Mouse (Mus musculus) heart, adult 2 months (tissue): ENCODE measurements at regions not wholly inside any gene's neighbourhood (a gene's known extent, or its start where the extent isn't known, plus 50 kb on each side); places are given as distances from the start of the nearest gene placed in this dataset.

ENCODE experiments used
- DNase-seq, 2 experiments: peaks; one replicate each; pipeline ENCODE4 v3.0.0; 2021
- H3K27ac ChIP-seq: fragments of 200-600 bp; 2 replicates; pipeline ENCODE4 v1.8.1; 2022
- H3K27me3 ChIP-seq: fragments of 200-500 bp; 2 replicates; pipeline ENCODE4 v1.6.1; 2012; ENCODE audit warnings: mild to moderate bottlenecking, low read length, inconsistent platforms, mixed read lengths; ENCODE audit not compliant: control insufficient read depth, insufficient read depth
- H3K36me3 ChIP-seq: fragments of 200-500 bp; 2 replicates; pipeline ENCODE4 v1.6.1; 2012; ENCODE audit warnings: low read length, inconsistent platforms; ENCODE audit not compliant: control insufficient read depth, insufficient read depth
- H3K4me1 ChIP-seq: fragments of 200-500 bp; 2 replicates; pipeline ENCODE4 v1.6.1; 2011; ENCODE audit warnings: low read length; ENCODE audit not compliant: control insufficient read depth, insufficient read depth
- H3K4me3 ChIP-seq: fragments of 200-600 bp; 2 replicates; pipeline ENCODE4 v1.8.1; 2022
- H3K79me2 ChIP-seq: fragments of 200-500 bp; replicated peaks from 2 replicates; pipeline ENCODE4 v1.6.1; 2012; ENCODE audit warnings: mild to moderate bottlenecking, inconsistent platforms, low read length, moderate library complexity, mixed read lengths; ENCODE audit not compliant: control insufficient read depth, insufficient read depth
- H3K9ac ChIP-seq: fragments of 200-500 bp; 2 replicates; pipeline ENCODE4 v1.6.1; 2012; ENCODE audit warnings: low read depth, mild to moderate bottlenecking, control low read depth, inconsistent platforms, low read length, mixed read lengths
- CTCF ChIP-seq: fragments of 200-600 bp; IDR thresholded peaks from 2 replicates; pipeline ENCODE4 v1.8.1; 2022; ENCODE audit warnings: antibody characterized with exemption, mild to moderate bottlenecking, moderate library complexity
- EP300 ChIP-seq: fragments of 200-500 bp; IDR thresholded peaks from 2 replicates; pipeline ENCODE4 v1.6.1; 2011; ENCODE audit warnings: low read depth, low read length, control low read depth; ENCODE audit not compliant: insufficient read depth
- POLR2A ChIP-seq: fragments of 200-500 bp; IDR thresholded peaks from 2 replicates; pipeline ENCODE4 v1.6.1; 2011; ENCODE audit warnings: mild to moderate bottlenecking, low read depth, low read length, control low read depth; ENCODE audit not compliant: insufficient read depth
- WGBS: fragments of 180-500 bp; shearing (Covaris S2); methylation state at CpG from one replicate; pipeline ENCODE4 v1.1.7; 2018; 5-methylcytosine and 5-hydroxymethylcytosine counted together
- intact Hi-C: fragments of 180-260 bp; cut with DNase I; formaldehyde crosslinking; loops from one replicate; pipeline ENCODE4 v1.15.1; 2025

DNA sequence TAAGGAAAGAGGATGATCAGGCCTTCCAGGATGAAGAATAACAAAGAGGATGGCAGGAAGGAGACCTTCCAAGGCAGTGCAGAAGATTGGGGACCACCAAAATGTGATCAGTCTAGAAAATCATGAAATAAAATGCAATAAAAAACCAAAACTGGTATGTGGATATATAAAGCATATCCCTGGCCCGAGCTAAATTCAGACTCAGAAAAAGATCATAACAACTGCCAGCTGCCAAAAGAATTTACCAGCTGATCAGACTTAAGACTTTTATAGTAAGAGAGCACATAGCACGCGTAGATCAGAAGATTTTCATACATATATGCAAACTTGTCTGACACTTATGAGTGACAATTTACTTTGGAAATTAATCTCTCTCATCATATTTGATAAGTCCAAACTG lies 767.5 kb upstream of the Zeb2 start:
- Histone ChIP-seq H3K79me2 (no peaks in the 10 kb centered on the region), H3K4me1 (no peaks in the 10 kb centered on the region), H3K27ac (no peak overlapping the region), H3K9ac (no peak overlapping the region), H3K4me3 (no peak overlapping the region), H3K36me3 (no peaks in the 10 kb centered on the region), H3K27me3 (no peaks in the 10 kb centered on the region)
- TF ChIP-seq EP300 (no peak), CTCF (no peak), POLR2A (no peak)
- no peak for DNase-seq
- intact Hi-C loops, result no loop called here
- WGBS, result 83% methylated on average over 3 of the region's 3 CpGs

DNA sequence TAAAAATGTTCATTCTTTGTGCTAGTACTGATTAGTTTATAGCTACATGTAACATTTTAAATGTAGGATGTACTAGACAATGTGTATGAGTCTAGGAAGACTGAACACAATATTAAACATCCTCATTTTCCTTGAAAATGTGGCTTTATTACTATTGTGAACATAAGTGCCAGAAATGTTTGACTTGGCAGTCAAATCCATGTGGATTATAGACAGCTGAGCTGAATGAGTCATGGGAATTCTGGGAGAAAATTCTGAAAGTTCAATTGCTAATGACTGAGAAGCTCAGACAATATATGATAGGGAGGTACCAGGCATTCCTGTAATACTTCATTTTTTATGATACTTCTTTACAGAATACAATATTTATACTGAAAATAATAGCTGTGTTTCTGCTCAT lies 761.5 kb upstream of the Zeb2 start:
- no peak for DNase-seq
- H3K9ac ChIP-seq, result no peak overlapping the region
- no peak for TF ChIP-seq POLR2A
- no peak for TF ChIP-seq EP300
- no peak for TF ChIP-seq CTCF
- intact Hi-C loops, result no loop called here
- no peaks in the 10 kb centered on the region for H3K27me3 ChIP-seq
- no peak overlapping the region for H3K27ac ChIP-seq
- H3K36me3 ChIP-seq, result no peaks in the 10 kb centered on the region
- no peaks in the 10 kb centered on the region for H3K4me1 ChIP-seq
- H3K79me2 ChIP-seq, result no peaks in the 10 kb centered on the region
- H3K4me3 ChIP-seq, result no peak overlapping the region

DNA sequence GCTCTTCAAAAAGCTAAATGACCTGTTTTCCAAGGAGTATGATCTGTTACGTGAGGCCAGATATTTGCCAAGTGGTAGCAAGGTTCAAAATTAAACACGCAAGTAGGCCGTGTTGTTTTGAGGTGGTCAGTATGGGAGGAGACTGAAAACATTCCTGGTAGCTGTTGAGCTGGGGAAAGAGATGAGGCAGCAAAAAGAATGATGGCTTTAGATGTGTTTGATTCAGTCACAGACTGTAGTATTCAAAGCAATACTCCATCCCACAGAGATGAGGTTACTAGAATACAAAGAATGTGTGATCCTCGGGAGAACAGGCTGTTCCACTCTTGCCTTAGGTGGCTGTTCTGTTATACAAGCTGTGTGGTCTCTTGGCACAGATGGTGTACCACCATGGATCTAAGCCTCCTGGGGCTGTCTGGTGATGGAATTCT lies 742.7 kb upstream of the Zeb2 start:
- WGBS, result 58% methylated on average over 4 of the region's 4 CpGs
- intact Hi-C loops, result no loop called here
- H3K4me1 ChIP-seq, result no peaks in the 10 kb centered on the region
- H3K27ac ChIP-seq, result no peak overlapping the region
- DNase-seq, result no peak
- no peaks in the 10 kb centered on the region for H3K27me3 ChIP-seq
- H3K36me3 ChIP-seq, result no peaks in the 10 kb centered on the region
- TF ChIP-seq EP300 (no peak), POLR2A (no peak), CTCF (no peak)
- no peaks in the 10 kb centered on the region for H3K79me2 ChIP-seq
- H3K9ac ChIP-seq, result no peak overlapping the region
- no peak overlapping the region for H3K4me3 ChIP-seq

DNA sequence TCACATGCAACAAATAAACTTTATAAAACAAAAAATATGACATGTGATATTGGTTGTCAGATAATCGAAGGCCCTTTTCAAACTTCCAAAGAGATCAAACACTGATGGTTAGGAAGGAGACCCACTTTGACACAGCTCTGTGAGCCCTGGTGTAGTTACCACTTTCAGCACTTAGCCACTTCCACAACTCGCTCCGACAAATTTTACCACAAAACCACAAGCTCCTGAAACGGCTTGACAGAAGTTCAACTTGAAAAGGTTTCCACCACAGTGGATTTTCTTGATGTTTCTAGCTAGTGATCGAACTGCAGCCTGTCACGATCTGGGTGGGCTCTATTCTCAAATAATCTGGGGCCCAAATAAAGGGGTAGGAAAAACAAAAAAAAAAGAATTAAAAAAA lies 742.2 kb upstream of the Zeb2 start:
- Histone ChIP-seq H3K9ac (no peak overlapping the region), H3K36me3 (no peaks in the 10 kb centered on the region), H3K27ac (no peak overlapping the region), H3K4me1 (no peaks in the 10 kb centered on the region), H3K79me2 (no peaks in the 10 kb centered on the region), H3K4me3 (no peak overlapping the region), H3K27me3 (no peaks in the 10 kb centered on the region)
- intact Hi-C loops, result no loop called here
- DNase-seq, result no peak
- TF ChIP-seq POLR2A, result no peak
- TF ChIP-seq CTCF, result no peak
- TF ChIP-seq EP300, result no peak
- 76% methylated on average over 6 of the region's 6 CpGs for WGBS

DNA sequence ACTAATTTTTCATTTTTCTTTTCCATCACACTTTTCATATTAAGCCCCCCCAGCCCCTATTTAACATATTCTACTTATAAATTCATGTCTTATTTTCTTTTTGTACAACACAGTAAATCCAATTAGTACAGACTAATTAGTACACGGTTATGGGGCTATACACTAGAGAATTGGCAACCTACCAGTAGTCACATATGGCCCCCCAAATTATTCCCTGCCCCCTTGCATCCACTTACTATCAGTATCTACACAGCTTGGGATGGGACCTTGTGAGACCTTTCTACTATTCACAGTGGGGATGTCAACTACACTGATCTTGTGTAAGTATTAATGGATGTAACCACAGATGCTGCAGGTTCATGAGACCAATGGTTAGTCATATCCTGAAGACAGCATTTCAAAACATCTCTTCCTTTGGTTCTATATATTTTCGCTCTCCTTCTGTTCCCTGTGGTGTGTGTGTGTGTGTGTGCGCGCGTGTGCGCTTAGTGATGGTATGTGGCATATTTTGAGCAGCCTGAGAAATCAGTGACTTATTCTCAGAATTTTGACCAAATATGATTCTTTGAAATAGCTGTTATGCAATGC lies 732.9 kb upstream of the Zeb2 start:
- intact Hi-C loops, result no loop called here
- TF ChIP-seq CTCF (no peak), POLR2A (no peak), EP300 (no peak)
- no peaks in the 10 kb centered on the region for H3K36me3 ChIP-seq
- no peak overlapping the region for H3K4me3 ChIP-seq
- 89% methylated on average over 6 of the region's 6 CpGs for WGBS
- no peaks in the 10 kb centered on the region for H3K79me2 ChIP-seq
- H3K27me3 ChIP-seq, result no peaks in the 10 kb centered on the region
- no peak overlapping the region for H3K9ac ChIP-seq
- H3K4me1 ChIP-seq, result no peaks in the 10 kb centered on the region
- no peak overlapping the region for H3K27ac ChIP-seq
- no peak for DNase-seq

DNA sequence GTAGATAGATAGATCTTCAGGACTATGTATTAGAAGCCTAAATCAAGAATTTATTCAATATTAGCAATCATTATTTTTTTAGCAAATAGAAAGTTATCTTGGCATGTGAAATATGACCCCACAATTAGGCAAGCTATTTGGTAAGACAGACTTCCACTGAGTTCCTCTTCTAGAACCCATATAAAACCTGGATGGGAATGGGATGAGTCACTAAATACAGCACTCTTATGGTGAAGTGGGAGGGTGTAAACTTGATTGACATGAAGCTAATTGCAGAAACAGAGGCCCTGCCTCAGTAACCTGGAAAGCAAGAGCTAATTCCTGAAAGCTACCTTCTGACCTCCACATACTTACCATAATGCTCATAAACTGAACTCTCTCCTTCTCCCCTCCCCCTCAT lies 723.2 kb upstream of the Zeb2 start:
- DNase-seq, result no peak
- intact Hi-C loops, result no loop called here
- Histone ChIP-seq H3K36me3 (no peaks in the 10 kb centered on the region), H3K27ac (no peak overlapping the region), H3K27me3 (no peaks in the 10 kb centered on the region), H3K9ac (no peak overlapping the region), H3K79me2 (no peaks in the 10 kb centered on the region), H3K4me3 (no peak overlapping the region), H3K4me1 (no peaks in the 10 kb centered on the region)
- TF ChIP-seq POLR2A (no peak), CTCF (no peak), EP300 (no peak)
